Mouse (Mus musculus): ENCODE measurements around the gene Cbx5. TPM values are rescaled to one million over a fixed set of nuclear protein-coding genes. Genes with fewer than 3 reads are reported as not detected.

The Cbx5 gene
- polyA plus RNA-seq, 1 experiment, result 26.9 TPM

DNA sequence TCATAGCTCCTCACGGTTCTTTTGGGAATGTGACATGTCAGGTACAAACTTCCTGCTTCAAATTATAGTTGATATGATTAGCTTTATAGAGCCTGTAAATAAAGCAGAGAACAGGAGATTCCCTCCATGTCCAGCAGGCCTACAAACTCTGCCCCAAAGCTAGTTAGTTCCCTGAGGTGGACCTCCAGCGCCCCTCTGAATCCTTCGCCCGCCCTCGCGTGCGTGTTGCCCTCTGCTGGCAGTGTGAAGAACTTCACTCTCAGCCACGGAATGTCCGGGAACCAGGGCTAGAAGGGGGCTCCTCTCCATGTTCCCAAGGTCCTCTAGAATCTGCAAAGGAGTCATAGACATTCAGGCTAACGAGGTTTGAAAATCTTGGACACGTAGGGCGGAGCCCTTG is 61.5 kb downstream of the Cbx5 start:
- no peaks in the 10 kb centered on the region for H3K27me3 ChIP-seq (replicated peaks; ENCODE audit: control insufficient read depth, insufficient read depth, low read length)
- peak; percentile 42 for DNase-seq
- H3K27ac ChIP-seq (ENCODE audit: insufficient read depth, low read depth, low read length), result no peak overlapping the region
- no peaks in the 10 kb centered on the region; the same call in 1 of the 2 replicates for H3K4me1 ChIP-seq (ENCODE audit: control insufficient read depth, insufficient read depth, low read length)
- no peak for TF ChIP-seq POLR2A (IDR thresholded peaks at IDR 0.05; ENCODE audit: low read depth, low read length)
- TF ChIP-seq CTCF (conservative IDR thresholded peaks at IDR 0.05; ENCODE audit: insufficient read depth, insufficient read length, low read depth, low read length), result peak; percentile 71
- H3K36me3 ChIP-seq (ENCODE audit: control insufficient read depth, insufficient read depth, low read length), result no peaks in the 10 kb centered on the region
- 20% methylated on average over 12 of the region's 12 CpGs for WGBS
- H3K4me3 ChIP-seq (ENCODE audit: insufficient read depth, low read depth, low read length), result no peak overlapping the region

DNA sequence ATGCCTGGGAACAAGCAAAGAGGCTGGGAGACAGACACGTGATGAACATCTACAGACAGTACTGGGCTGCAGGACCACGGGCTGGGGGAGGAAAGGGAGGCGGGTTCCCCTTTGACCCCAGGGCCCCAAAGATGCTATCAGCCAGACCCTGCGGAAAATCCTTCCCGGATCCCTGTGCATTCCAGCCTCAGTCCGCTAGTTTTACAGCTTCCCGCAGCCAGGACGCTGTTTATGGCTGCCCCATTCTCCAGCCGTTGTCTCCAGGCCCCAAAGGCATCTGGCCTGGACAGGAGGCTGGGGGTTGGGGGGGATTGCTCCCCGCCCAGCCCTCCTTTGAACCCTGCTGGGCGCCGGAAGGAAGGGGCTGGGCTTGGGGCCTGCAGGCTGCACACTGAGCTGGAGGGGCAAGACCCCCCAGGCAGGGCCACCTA is 62.0 kb downstream of the Cbx5 start:
- no peaks in the 10 kb centered on the region; the same call in 1 of the 2 replicates for H3K4me1 ChIP-seq (ENCODE audit: control insufficient read depth, insufficient read depth, low read length)
- DNase-seq, result no peak
- H3K27ac ChIP-seq (ENCODE audit: insufficient read depth, low read depth, low read length), result no peak overlapping the region
- TF ChIP-seq CTCF (conservative IDR thresholded peaks at IDR 0.05; ENCODE audit: insufficient read depth, insufficient read length, low read depth, low read length), result no peak
- TF ChIP-seq POLR2A (IDR thresholded peaks at IDR 0.05; ENCODE audit: low read depth, low read length), result no peak
- WGBS, result 22% methylated on average over 12 of the region's 12 CpGs
- no peaks in the 10 kb centered on the region for H3K27me3 ChIP-seq (replicated peaks; ENCODE audit: control insufficient read depth, insufficient read depth, low read length)
- no peak overlapping the region for H3K4me3 ChIP-seq (ENCODE audit: insufficient read depth, low read depth, low read length)
- H3K36me3 ChIP-seq (ENCODE audit: control insufficient read depth, insufficient read depth, low read length), result no peaks in the 10 kb centered on the region

GRCm38 (mm10) chr15:103176874-103177421 is 62.7 kb downstream of the Cbx5 start:
- 3% methylated on average over 18 of the region's 18 CpGs for WGBS
- Histone ChIP-seq H3K4me1 (ENCODE audit: control insufficient read depth, insufficient read depth, low read length) (no peaks in the 10 kb centered on the region; the same call in 1 of the 2 replicates), H3K27ac (ENCODE audit: insufficient read depth, low read depth, low read length) (no peak overlapping the region), H3K36me3 (ENCODE audit: control insufficient read depth, insufficient read depth, low read length) (no peaks in the 10 kb centered on the region), H3K4me3 (ENCODE audit: insufficient read depth, low read depth, low read length) (no peak overlapping the region), H3K27me3 (replicated peaks; ENCODE audit: control insufficient read depth, insufficient read depth, low read length) (no peaks in the 10 kb centered on the region)
- DNase-seq, result peak; percentile 96
- TF ChIP-seq POLR2A (IDR thresholded peaks at IDR 0.05; ENCODE audit: low read depth, low read length) (no peak), CTCF (conservative IDR thresholded peaks at IDR 0.05; ENCODE audit: insufficient read depth, insufficient read length, low read depth, low read length) (peak; percentile 97)

- H3K36me3 ChIP-seq (ENCODE audit: control insufficient read depth, insufficient read depth, low read length), result no peaks in the 10 kb centered on the region
- H3K4me1 ChIP-seq (ENCODE audit: control insufficient read depth, insufficient read depth, low read length), result peaks cover 10% of the 10 kb centered on the region; the same call in 1 of the 2 replicates
- TF ChIP-seq POLR2A (IDR thresholded peaks at IDR 0.05; ENCODE audit: low read depth, low read length) (no peak), CTCF (conservative IDR thresholded peaks at IDR 0.05; ENCODE audit: insufficient read depth, insufficient read length, low read depth, low read length) (no peak)
- DNase-seq, result peak; percentile 65
- no peak overlapping the region for H3K27ac ChIP-seq (ENCODE audit: insufficient read depth, low read depth, low read length)
- no peak overlapping the region for H3K4me3 ChIP-seq (ENCODE audit: insufficient read depth, low read depth, low read length)
- WGBS, result 70% methylated on average over 5 of the region's 5 CpGs
- H3K27me3 ChIP-seq (replicated peaks; ENCODE audit: control insufficient read depth, insufficient read depth, low read length), result no peaks in the 10 kb centered on the region
Observed at GRCm38 (mm10) chr15:103173251-103173650, 66.4 kb downstream of the Cbx5 start.

DNA sequence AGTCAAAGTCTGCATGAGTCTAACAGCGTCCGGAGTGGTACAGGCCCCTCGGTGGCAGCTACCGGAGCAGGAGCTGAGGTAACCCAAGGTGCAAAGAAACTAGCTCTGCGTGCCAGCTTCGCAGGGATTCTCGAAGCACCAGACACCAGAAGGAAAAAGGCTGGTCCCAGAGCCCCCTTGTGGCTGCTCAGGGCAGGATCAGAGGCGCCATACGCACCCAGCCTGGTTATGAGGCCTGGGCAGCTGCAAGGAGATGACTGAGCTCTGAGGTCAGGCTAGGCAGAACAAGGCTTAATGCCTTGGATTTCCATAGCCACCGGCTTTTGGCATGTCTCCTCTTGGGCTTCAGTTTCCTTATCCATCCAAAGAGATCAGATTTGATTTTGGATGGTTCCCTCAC is 67.1 kb downstream of the Cbx5 start:
- WGBS, result 11% methylated on average over 10 of the region's 10 CpGs
- Histone ChIP-seq H3K27me3 (replicated peaks; ENCODE audit: control insufficient read depth, insufficient read depth, low read length) (no peaks in the 10 kb centered on the region), H3K36me3 (ENCODE audit: control insufficient read depth, insufficient read depth, low read length) (no peaks in the 10 kb centered on the region), H3K4me1 (ENCODE audit: control insufficient read depth, insufficient read depth, low read length) (peaks cover 10% of the 10 kb centered on the region; the same call in 1 of the 2 replicates), H3K4me3 (ENCODE audit: insufficient read depth, low read depth, low read length) (no peak overlapping the region), H3K27ac (ENCODE audit: insufficient read depth, low read depth, low read length) (no peak overlapping the region)
- TF ChIP-seq POLR2A (IDR thresholded peaks at IDR 0.05; ENCODE audit: low read depth, low read length) (no peak), CTCF (conservative IDR thresholded peaks at IDR 0.05; ENCODE audit: insufficient read depth, insufficient read length, low read depth, low read length) (peak; percentile 70)
- peak; percentile 75 for DNase-seq

GRCm38 (mm10) chr15:103171276-103171675 is 68.3 kb downstream of the Cbx5 start:
- Histone ChIP-seq H3K27me3 (replicated peaks; ENCODE audit: control insufficient read depth, insufficient read depth, low read length) (no peaks in the 10 kb centered on the region), H3K36me3 (ENCODE audit: control insufficient read depth, insufficient read depth, low read length) (no peaks in the 10 kb centered on the region), H3K4me3 (ENCODE audit: insufficient read depth, low read depth, low read length) (no peak overlapping the region), H3K27ac (ENCODE audit: insufficient read depth, low read depth, low read length) (no peak overlapping the region), H3K4me1 (ENCODE audit: control insufficient read depth, insufficient read depth, low read length) (peaks cover 10% of the 10 kb centered on the region; the same call in 1 of the 2 replicates)
- DNase-seq, result peak; percentile 80
- 37% methylated on average over 8 of the region's 8 CpGs for WGBS
- TF ChIP-seq POLR2A (IDR thresholded peaks at IDR 0.05; ENCODE audit: low read depth, low read length), result no peak
- TF ChIP-seq CTCF (conservative IDR thresholded peaks at IDR 0.05; ENCODE audit: insufficient read depth, insufficient read length, low read depth, low read length), result no peak

DNA sequence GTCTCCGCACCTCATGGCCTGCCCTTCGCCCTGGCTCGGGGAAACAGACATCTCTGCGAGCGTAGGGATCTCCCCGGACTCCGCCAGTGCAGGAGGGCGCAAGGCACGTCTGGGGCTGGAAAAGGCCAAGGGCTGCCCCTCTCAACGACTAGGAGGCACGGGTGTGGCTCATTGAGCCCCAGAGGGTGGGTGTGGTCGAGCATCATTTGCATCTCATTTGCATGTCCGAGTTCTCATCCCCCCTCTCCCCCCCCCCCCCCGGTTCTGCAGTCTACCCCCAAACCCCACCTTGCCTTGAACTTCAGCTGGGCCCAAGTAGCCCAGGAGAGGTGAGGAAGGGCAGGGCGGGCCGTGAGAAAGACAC is 69.3 kb downstream of the Cbx5 start:
- Histone ChIP-seq H3K27ac (ENCODE audit: insufficient read depth, low read depth, low read length) (no peak overlapping the region), H3K27me3 (replicated peaks; ENCODE audit: control insufficient read depth, insufficient read depth, low read length) (no peaks in the 10 kb centered on the region), H3K4me1 (ENCODE audit: control insufficient read depth, insufficient read depth, low read length) (peaks cover 10% of the 10 kb centered on the region; the same call in 1 of the 2 replicates), H3K4me3 (ENCODE audit: insufficient read depth, low read depth, low read length) (no peak overlapping the region), H3K36me3 (ENCODE audit: control insufficient read depth, insufficient read depth, low read length) (no peaks in the 10 kb centered on the region)
- WGBS, result 45% methylated on average over 16 of the region's 16 CpGs
- no peak for TF ChIP-seq CTCF (conservative IDR thresholded peaks at IDR 0.05; ENCODE audit: insufficient read depth, insufficient read length, low read depth, low read length)
- TF ChIP-seq POLR2A (IDR thresholded peaks at IDR 0.05; ENCODE audit: low read depth, low read length), result no peak
- DNase-seq, result no peak
